Mouse (Mus musculus): Measurements from ENCODE around the gene Rbm14.
A peak's percentile ranks its signal among the peaks of the same experiment; 100 is the strongest.
"Not testable (repeated sequence)": the region's sequence is repeated elsewhere in the genome, so short reads cannot be mapped to it uniquely, and the experiment has no call there.

Rbm14 gene

DNA sequence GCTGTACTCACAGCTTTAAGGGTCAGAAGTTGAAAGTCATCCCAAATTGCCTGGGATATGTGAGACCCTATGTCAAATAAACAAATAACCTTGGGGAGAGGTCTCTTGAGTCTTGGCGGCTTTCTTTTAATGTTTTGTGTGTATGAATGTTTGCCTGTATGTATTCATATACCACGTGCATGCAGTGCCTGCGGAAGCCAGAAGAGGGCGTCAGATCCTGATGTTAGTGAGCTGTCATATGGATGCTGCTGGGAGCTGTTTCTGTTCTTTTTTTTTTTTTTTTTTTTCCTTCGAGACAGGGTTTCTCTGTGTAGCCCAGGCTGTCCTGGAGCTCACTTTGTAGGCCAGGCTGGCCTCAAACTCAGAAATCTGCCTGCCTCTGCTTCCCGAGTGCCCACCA, 1.6 kb upstream of the Rbm14 start:
- peak; percentile 65 for DNase-seq (ENCODE audit: low read depth, low spot score)

DNA sequence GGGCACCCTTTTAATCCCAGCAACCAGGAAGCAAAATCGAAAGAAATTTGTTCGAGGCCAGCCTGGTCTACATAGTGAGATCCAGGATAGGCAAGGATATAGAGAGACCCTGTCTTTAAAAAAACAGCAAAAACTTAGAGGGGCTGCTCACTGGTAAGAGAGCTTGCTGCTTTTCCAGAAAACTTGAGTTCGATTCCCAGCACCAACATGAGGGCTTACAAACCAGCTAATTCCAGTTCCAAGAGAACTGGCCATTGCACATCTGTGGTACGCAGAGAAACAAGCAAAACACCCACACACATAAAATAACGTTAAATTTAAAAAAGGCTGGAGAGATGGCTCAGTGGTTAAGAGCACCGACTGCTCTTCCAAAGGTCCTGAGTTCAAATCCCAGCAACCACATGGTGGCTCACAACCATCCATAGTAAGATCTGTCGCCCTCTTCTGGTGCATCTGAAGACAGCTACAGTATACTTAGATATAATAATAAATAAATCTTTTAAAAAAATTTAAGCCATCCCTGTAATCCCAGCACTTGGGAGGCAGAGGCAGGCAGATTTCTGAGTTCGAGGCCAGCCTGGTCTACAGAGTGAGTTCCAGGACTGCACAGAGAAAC, 1.0 kb upstream of the Rbm14 start:
- peak; percentile 57 for DNase-seq (ENCODE audit: low read depth, low spot score)

DNA sequence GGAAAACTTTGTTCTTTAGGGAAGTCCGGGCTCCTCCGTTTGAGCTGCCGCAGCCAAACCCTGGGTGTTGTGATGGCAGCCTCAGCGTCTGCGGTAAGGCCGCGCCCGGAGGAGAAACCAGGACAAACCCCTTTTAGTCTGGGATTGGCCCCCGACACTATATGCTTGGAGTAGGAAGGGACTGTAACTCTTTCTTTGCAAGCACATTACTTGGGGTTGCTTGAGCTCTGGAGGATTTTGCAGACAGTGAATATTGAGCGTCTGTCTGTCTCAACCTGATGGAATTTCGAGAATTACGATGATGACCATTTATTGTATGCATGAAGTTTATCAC, 442 bp upstream of the Rbm14 start:
- DNase-seq (ENCODE audit: low read depth, low spot score): no peak

DNA sequence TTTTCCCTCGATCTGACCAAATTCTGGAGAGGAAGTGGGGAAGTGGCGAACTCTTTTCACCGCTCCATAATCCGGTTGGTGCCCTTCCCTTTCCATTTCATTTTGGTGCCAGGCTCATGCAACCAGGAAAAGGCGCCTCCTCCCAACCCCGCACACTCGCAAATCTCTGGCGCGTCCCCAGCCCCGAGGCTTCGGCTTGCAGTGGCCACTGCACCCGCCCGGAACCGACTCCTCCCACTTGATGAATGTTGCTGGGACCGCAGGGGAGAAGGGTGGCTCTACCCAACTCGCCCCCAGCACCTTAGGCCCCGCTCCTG, 730 bp downstream of the Rbm14 start:
- no peak for DNase-seq (ENCODE audit: low read depth, low spot score)

DNA sequence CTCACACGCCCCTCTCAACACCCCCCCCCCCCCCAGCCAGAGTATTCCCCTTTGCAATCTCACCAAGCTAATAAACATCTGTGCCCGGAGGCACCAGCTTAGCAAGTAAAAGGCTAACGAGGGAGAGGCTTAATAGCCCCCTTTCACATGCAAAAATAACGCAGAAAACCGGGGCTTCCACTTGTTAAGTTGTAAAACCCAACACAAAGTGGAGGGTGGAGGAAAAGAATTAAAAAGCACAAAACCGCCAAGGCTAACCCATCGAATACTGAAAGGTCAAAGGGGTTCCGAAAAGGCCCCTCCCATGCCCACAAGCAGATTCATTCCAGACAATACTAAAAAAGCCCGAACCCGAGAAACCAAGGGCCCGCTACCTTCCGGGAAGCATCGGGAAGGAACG, 1.1 kb downstream of the Rbm14 start:
- no peak for DNase-seq (ENCODE audit: low read depth, low spot score)

DNA sequence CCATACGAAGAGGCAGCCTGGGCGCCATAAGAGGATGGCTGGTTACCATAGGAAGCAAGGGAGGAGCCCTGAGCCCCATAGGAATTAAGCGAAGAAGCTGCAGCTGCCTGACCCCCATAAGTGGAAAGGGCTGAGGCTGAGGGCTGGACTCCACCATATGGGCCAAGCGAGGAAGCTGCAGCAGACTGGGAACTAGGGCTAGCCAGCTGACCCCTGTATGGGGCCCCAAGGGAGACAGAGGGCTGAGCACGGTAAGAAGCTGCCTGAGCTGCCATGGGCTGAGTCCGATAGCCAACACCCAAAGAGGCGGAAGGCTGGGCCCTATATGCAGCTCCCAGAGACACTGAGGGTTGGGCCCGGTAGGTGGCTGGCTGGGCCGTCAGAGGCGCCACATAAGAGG, 8.2 kb downstream of the Rbm14 start:
- DNase-seq (ENCODE audit: low read depth, low spot score): no peak

DNA sequence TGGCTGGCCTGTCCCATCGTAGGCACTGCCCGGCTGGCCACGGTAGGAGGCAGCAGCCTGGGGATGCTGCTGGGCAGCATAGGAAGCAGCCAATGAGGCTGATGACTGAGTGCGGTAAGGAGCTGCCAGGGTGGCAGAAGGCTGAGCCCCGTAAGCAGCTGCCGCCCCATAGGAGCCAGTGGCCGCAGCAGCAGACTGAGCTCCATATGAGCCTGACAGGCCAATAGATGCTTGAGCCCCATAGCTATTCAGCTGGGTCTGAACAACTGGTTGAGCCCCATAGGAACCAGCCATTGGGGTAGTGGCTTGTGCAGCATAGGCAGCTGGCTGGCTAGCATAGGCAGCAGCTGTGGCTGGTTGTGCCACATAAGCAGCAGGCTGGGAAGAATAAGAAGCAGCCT, 8.7 kb downstream of the Rbm14 start:
- no peak for DNase-seq (ENCODE audit: low read depth, low spot score)

DNA sequence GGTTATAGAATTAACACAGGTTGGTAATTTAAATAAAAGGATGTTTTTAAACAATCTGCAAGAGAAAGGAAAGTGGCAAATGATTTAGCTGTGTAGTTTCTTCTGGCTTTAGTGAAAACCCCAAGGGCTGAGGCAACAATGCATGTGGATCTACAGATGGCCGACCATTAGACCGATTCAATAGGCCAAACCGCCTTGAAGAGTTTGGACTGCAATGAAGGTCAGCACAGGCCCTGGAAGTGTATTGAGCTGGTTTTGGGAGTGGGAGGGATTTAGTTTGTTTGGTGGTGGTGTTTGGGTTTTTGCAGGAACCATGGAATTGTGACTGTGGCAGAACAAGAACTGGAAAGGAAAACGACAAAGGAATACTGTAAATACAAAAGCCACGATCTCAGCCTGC, 12.4 kb downstream of the Rbm14 start:
- DNase-seq (ENCODE audit: low read depth, low spot score): no peak

DNA sequence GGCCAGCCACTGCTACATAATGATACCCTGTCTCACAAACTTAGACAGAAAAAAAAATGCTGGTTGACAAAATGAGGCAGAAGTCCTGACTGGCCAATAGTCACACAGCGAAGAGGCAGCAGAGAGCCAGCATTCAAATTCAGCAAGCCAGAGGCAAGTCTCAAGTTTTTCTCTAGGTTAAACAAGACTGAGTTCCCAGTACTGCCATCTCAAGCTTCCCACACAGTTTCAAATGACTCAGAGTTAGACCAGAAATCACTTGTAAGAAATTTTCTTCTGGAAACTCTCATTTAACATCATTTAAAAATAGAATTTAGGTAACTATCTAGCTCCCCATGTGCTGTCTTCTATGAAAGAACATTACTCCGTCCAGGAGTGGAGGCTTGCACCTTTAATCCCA, 13.6 kb downstream of the Rbm14 start:
- DNase-seq (ENCODE audit: low read depth, low spot score): no peak

DNA sequence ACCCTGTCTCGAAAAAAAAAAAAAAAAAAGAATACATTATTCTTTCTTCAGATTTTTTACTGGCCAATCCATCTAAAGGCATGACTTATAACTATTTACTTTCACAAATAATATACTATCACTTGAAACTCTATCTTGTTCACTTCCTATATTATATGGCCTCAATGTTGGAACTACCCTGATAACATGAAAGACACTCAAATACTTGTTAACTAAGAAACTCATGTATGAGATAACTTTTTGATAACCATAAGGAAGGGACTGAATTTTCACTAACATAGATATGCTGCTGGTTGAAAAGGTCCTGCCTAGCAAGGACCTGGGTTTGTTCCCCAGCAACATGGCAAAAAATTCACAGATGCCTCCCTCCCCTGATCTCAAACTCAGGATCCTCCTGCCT, 15.5 kb downstream of the Rbm14 start:
- no peak for DNase-seq (ENCODE audit: low read depth, low spot score)

DNA sequence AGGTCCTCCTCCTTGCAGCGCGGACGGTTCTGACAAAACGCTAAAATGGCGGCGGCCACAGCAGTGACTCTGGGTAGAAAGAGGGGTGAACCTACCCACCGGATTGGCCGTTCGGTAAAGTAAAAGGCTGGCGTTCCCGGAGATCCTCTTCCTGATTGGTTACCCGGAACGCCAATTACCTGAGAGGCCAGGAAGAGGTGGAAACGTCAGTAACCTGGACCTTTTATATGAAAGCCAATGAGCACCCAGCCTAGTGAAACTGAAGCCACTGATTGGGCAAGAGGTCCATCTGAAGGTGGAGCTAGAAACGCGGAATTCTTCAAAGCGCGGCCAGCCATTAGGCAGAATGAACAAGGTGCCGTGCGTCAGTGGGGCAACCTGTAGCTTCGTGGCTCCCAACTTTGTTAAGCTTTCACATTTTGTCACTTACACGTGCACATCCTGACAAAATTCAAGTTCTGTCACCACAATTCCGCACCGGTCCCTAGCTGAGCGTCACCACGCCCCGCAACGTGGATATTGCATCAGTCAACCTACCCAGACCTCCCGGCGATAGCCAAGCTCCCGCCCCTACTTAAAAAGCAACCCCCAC, 17.5 kb downstream of the Rbm14 start, which contains the start of gene Rbm4:
Gene Rbm4 (minus strand): TSS at position 71 of the 592 bp plus-strand sequence.
- DNase-seq (ENCODE audit: low read depth, low spot score): peak; percentile 98

DNA sequence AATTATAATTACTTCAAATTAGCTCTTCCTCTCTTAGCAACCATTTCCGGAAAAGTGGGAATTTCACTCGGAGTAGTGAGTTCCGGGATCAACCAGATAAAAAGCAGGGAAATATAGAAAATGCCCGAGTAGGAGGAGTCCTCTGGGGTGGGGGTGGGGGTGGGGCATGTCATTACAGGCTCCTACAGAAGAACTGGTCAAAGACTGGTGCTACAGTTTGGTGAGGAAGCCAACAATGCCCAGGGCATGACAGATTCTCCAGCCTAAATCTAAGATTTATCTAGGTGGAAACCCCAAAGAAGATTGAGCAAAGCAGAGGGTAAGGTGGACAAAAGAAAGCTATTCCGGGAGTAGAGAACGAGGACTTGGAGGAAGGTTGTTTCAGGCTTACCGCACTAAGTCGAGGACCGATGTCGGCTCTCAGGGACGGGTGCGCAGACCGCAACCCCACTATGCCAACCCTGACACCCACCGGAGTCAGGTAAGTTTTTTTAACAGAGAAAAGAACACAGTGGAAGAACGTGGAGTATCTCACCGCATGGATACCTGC, 18.1 kb downstream of the Rbm14 start:
- DNase-seq (ENCODE audit: low read depth, low spot score): no peak

DNA sequence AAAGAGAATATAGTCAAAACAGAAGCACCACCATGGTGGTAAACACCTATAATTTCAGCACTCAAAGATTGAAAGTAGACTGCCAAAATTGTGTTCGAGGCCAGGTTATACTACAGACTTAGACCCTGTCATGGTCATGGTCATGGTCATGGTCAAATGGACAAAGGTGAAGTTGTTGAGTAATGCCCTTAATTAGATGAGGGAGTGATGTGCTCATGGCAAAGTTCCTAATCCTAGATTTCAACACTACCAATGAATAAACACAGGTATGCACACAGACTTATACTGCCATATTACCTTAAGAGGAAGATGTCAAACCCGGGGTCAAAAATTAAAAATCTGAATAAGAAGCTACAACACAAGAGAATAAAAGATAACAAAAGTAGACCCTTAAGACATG, 25.1 kb downstream of the Rbm14 start:
- DNase-seq (ENCODE audit: low read depth, low spot score): no peak

DNA sequence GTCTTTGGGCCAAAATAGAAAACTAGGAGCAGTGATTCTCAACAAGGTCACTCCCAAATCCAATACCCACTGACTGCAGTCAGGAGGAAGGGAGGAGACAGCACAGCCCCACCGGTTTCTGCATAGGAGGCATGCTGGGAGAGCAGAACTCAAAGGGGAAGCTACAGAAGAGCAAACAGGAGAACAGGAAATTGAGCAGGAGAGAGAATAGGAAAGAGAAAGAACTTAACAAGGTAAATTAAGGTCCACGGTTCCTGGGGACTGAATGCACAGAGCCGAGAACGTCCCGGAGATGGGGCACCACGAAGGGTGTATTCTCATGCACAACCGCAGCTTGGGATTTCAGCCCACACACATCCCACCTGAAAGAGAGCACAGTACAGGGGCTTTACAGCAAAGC, 26.2 kb downstream of the Rbm14 start:
- no peak for DNase-seq (ENCODE audit: low read depth, low spot score)

DNA sequence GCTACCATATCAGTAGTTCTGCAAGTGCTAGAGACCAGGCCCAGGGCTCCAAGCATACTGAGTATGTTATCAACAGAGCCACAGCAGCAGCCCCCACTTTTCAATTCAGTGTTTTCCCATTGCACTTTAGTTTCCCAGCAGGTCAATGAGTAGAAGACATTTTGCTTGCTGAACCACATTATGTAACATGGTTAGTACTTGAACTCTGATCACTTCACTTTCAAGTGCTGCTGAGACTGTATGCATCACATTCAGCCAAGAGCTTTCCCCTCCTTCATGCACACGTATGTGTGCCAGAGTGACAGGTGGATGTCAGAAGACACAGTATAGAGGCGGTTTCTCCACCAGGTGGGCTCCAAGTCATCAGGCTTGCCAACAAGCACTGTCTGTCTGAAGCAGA, 28.5 kb downstream of the Rbm14 start:
- DNase-seq (ENCODE audit: low read depth, low spot score): no peak

DNA sequence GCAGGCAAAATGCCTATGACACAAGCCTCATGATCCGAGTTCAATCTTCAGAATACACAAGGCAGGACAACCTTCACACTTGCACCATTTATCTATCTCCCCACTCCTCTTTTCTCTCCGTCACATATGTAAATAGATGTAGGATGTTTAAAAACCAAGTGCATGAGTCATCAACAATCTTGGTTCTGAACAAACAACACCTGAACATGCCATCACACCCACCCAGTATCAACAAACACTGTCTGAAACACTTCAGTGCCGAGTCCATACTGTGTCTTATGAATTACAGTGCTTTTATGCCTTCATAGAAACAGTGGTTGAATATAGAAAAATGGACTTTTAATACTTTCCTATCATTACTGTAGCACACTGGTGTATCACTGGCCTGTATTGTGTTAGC, 38.6 kb downstream of the Rbm14 start:
- DNase-seq (ENCODE audit: low read depth, low spot score): no peak

DNA sequence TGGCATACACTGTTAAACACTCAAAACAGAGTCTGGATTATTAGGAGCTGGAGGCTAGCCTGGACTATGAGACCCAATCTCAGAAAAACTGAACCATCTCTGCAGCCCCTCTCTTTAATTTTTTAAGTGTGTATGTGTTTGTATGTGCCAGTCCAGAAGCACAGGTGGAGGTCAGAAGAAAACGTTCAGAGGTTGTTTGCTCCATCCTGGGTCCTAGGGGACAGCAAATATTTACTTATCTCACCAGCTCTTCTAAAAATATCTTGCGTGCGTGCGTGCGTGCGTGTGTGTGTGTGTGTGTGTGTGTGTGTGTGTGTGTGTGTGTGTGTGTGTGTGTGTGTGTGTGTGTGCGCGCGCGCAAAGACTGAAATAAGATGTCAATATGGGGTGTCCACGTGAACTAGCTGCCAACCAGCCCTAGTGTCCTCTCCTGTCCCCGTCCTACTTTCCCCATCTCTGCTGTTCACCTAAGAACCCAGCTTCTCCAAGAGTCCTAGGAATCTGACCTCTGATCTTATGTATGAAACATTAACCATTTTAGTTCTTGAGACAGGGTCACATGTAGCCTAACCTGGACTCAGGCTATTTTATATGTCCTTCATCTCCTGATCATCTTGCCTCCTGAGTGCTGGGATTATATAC, 43.8 kb downstream of the Rbm14 start:
- DNase-seq (ENCODE audit: low read depth, low spot score): peak; percentile 10

DNA sequence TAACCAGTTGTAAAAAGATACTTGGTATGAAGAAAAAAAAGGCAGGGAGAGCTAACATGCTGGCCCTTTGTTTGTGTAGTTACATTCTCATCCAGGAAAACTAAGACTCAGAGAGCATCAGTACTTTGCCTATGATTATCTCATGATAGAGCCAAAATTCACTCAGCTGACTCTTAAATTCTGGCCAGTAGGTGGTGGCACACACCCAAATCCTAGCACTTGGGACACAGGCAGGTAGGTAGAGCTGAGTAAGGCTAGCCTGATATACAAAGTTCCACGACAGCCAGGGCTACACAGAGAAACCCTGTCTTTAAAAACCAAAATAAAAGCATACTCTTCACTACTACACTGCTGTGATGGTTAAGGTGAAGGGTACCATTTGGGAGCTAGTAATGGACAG, 48.6 kb downstream of the Rbm14 start:
- peak; percentile 60 for DNase-seq (ENCODE audit: low read depth, low spot score)

DNA sequence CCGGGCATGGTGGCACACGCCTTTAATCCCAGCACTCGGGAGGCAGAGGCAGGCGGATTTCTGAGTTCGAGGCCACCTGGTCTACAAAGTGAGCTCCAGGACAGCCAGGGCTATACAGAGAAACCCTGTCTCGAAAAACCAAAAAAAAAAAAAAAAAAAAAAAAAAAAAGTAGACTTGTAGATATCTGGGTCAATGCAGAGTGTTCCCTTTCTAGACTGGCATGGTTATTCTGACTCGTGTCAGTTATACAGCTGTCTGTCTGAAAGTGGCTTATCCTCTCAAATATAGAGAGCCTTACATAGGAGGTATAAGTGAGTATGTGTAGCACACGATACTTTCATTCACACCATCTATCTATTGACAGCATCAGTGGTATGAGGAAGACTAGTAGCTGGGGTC, 50.9 kb downstream of the Rbm14 start:
- DNase-seq (ENCODE audit: low read depth, low spot score): not testable (repeated sequence)

DNA sequence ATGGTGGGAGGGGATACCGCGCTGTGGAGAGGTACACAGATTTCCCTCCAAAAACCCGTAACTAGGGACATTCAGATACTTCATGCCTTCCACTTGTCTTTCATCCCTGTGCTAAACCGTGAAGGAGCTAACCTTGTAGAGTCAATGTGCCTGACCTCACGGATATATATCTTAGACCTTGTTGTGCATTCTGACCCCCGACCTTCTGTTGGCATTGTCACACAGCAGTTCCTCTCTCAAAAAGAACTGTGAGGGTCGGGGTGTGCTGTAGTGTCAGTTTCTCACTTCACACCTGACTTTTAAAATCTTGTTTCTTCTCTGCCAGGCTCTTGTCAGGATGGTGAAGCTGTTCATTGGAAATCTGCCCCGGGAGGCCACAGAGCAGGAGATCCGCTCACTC, 54.5 kb downstream of the Rbm14 start:
- no peak for DNase-seq (ENCODE audit: low read depth, low spot score)

DNA sequence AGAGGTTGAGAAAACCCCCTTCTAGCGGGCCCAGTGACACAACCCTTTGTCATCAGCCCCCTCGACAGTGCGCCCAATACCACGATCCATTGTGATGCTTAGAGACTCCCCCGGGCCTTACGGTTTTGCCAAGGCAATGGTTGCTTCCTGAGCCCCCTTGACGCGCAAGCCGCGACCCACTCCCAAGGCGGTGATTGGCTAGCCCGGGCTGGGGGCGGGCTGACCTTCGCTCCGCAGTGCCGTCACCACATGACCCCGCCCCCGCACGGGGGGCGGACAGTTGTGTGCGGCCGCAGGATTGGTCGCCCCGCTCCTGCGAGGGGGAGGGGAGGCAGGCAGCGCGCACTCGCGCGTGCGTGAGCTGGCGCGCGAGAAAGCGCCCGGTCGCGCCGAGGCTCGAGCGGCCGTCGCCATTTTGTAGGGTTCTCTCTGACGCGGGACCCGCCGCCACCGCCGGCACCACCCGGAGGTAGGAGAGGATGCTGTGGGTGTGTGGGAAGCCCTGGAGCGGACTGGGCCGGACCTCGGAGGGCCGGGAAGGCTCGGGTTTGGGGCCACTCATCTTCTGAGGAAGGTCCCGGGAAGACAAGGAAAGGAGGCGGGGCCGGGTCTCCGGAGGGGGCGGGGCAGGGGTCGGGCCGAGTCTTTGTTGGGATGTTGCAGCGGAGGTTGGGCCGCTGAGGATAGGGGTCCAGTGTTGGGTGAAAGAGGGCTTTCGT, 55.1 kb downstream of the Rbm14 start, which contains the start of gene Rbm4b:
Gene Rbm4b (plus strand): TSS at position 305 of the 719 bp plus-strand sequence.
- peak; percentile 99 for DNase-seq (ENCODE audit: low read depth, low spot score)

DNA sequence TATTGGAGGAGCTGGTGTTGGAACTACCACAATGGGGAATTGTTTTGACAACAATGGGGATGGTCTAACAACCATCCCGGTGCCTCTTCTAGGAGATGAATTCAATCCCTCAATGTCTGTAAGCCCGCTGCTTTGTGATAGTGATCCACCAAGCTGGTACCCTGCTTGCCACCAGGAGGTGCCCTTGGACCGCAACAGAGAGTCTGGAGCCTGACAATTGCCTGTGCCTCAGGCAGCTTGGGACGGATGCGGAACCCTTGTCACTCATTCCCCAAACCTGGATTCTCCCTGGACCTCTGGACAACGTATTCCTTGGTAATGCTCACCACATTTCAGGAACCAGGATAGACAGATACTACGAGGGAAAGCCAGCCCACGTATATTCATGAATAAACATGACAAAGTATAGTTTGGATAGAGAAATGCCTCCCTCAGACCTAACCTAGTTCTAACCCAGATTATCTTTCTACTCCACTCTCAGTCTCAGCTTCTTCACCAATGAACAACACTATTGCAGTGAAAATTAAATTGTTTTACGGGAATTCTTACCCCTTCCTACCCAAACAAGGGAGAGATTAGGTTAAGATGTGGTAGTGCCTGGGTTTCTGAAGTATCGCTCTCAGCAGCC, 55.8 kb downstream of the Rbm14 start:
- DNase-seq (ENCODE audit: low read depth, low spot score): peak; percentile 94

Data from CD4-positive, CD25-positive, alpha-beta regulatory T cell, adult 2 months (primary cell).